Mouse (Mus musculus) inflammation-experienced regulatory T-cells, adult 6 months (primary cell): ENCODE results near the gene Vmn1r100. TPM values are rescaled to one million over a fixed set of nuclear protein-coding genes. Genes with fewer than 3 reads are reported as not detected.
"Not testable (repeated sequence)": the region's sequence is repeated elsewhere in the genome, so short reads cannot be mapped to it uniquely, and the experiment has no call there.

Source experiments
- ATAC-seq: one replicate; pipeline ENCODE4 v1.8.0; 2017
- polyA plus RNA-seq, 3 experiments: library from polyadenylated mRNA; unstranded; fragments of 100-300 nt; shearing (Covaris generic); gene quantifications; one replicate each; pipeline ENCODE4 v1.2.1; 2017

The Vmn1r100 gene
- polyA plus RNA-seq: not detected

- not testable (repeated sequence) for ATAC-seq
These were observed at the start of gene Vmn1r100 for GRCm38 (mm10) chr7:20417642-20418041. Vmn1r100 (plus strand) TSS chr7:20417942.

- ATAC-seq: not testable (repeated sequence)
These were observed 42.4 kb upstream of the Vmn1r100 start, which contains the start of gene Gm5728 for GRCm38 (mm10) chr7:20375310-20375709. Gm5728 (minus strand) TSS chr7:20375410.

- not testable (repeated sequence) for ATAC-seq
These were observed 24.8 kb downstream of the Vmn1r100 start, which contains the start of gene Vmn1r101 for GRCm38 (mm10) chr7:20442493-20442892. Vmn1r101 (minus strand) TSS chr7:20442593.

Other genes with a start within 250 kb of the Vmn1r100 start
- gene Vmn1r94, start 249.6 kb upstream of the Vmn1r100 start, polyA plus RNA-seq: not detected
- not detected for gene Vmn1r95, start 224.2 kb upstream of the Vmn1r100 start, polyA plus RNA-seq
- not detected for gene Gm6164, start 212.3 kb upstream of the Vmn1r100 start, polyA plus RNA-seq
- not detected for gene Gm4498, start 184.1 kb upstream of the Vmn1r100 start, polyA plus RNA-seq
- not detected for gene Gm5890, start 155.1 kb upstream of the Vmn1r100 start, polyA plus RNA-seq
- gene Gm4133, start 83.9 kb upstream of the Vmn1r100 start, polyA plus RNA-seq: not detected
- not detected for gene Gm5728, start 42.5 kb upstream of the Vmn1r100 start, polyA plus RNA-seq
- not detected for gene Vmn1r101, start 24.7 kb downstream of the Vmn1r100 start, polyA plus RNA-seq
- gene Gm10670, start 57.0 kb downstream of the Vmn1r100 start, polyA plus RNA-seq: not detected
- not detected for gene Vmn1r103, start 92.6 kb downstream of the Vmn1r100 start, polyA plus RNA-seq
- not detected for gene Vmn1r104, start 115.9 kb downstream of the Vmn1r100 start, polyA plus RNA-seq
- not detected for gene Gm5726, start 127.8 kb downstream of the Vmn1r100 start, polyA plus RNA-seq
- not detected for gene Gm4141, start 158.3 kb downstream of the Vmn1r100 start, polyA plus RNA-seq
- not detected for gene Gm4513, start 181.1 kb downstream of the Vmn1r100 start, polyA plus RNA-seq